Mouse (Mus musculus) adrenal gland, postnatal 25 days (tissue): ENCODE results near the gene Srsf12. TPM values are rescaled to one million over a fixed set of nuclear protein-coding genes. Genes with fewer than 3 reads are reported as not detected.

Experiments used
- DNase-seq: peaks from one replicate; pipeline ENCODE4 v3.0.0; 2021; ENCODE audit warnings: mixed read lengths
- long read RNA-seq: library from polyadenylated mRNA; stranded (forward); transcript quantifications from one replicate; pipeline ENCODE4 v2.0.0, GENCODE M21; 2021
- total RNA-seq: library from RNA; stranded (reverse); gene quantifications from 2 replicates; pipeline ENCODE4 v1.2.3, GENCODE M21; 2021

Gene Srsf12
- 0.94 TPM in 1 of 2 replicates, not detected in the other for total RNA-seq
- long read RNA-seq, partial matches to known transcripts: 0 of 2 reads
- long read RNA-seq, other reads (novel, unspliced or antisense): 1 of 2 reads

DNA sequence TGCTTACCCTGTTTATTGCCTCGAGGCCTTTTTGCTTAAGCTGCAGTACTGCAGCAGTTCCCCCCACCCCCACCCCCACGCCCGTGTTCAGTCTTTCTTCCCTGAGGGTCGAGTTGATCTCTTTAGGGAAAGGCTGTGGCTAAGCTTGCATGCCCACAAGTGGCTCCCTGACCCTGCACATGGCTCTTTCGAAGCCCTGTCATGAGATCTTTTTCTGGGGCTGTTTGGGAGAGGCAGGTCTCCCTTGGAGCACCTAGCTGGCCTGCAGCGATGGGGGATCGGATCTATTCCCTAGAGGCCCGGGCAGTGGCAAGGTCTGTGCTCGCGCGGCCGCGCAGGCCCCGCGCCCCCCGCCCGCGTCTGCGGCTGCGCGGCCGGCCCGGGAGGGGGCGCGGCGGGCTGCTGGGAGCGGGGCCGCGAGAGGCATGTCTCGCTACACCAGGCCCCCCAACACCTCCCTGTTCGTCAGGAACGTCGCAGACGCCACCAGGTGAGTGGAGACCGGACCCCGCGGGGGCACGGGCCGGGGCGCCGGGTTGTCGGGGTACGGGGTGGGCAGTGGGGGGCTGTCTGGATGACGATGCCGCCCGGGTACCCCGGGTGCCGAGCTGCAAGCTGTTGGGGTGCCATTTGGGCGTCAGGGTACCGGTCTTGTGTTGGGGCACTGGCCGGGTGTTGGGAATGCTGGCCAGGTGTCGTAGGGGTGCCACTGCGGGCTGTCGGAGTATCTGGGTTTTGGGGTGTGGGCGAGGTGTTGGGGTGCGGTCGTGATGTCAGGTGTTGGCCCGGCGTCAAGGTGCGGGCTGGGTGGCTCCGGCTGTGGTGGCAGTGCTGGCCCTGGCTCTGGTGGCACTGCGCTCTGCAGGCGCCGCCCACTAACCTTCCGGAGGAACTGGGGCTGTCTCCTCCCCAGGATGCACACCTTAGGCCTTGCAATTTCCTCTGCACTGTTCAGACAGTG lies at the start of gene Srsf12:
Gene Srsf12 (plus strand): TSS at position 111 of the 961 bp plus-strand sequence.
- DNase-seq: peak; percentile 21

DNA sequence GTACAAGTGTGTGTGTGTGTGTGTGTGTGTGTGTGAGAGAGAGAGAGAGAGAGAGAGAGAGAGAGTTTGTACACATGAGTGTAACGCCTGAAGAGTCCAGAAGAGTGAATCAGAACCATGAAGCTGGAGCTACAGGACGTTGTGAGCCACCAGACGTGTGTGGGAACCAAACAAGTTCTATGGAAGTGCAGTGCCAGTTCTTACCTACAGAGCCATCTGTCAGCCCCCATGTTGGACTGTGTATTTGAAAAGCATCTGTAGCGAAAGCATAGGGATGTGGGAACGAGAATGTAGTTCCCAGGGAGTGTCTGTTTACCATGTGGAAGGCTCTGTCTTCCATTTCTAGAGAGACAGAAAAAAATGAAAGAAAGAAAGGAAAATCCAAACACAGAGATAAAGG lies 25.3 kb upstream of the Srsf12 start:
- DNase-seq: no peak

DNA sequence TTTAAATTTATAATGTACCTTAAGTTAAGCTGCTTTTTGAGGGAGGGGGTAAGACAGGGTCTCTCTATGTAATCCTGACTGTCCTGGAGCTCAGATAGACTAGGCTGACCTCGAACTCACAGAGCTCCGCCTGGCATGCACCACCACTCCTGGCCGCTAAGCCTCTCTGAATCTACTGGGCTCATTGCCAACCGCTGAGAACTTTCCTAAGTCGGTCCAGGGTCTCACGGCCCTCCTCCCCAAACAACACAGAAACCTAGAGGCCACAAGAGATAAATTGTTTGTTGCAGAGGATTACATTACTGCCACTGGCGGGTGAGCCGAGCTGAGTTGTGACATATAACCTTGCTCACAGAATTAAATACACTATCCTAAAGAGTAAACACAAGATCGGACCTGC lies 20.6 kb upstream of the Srsf12 start:
- DNase-seq: peak; percentile 62

DNA sequence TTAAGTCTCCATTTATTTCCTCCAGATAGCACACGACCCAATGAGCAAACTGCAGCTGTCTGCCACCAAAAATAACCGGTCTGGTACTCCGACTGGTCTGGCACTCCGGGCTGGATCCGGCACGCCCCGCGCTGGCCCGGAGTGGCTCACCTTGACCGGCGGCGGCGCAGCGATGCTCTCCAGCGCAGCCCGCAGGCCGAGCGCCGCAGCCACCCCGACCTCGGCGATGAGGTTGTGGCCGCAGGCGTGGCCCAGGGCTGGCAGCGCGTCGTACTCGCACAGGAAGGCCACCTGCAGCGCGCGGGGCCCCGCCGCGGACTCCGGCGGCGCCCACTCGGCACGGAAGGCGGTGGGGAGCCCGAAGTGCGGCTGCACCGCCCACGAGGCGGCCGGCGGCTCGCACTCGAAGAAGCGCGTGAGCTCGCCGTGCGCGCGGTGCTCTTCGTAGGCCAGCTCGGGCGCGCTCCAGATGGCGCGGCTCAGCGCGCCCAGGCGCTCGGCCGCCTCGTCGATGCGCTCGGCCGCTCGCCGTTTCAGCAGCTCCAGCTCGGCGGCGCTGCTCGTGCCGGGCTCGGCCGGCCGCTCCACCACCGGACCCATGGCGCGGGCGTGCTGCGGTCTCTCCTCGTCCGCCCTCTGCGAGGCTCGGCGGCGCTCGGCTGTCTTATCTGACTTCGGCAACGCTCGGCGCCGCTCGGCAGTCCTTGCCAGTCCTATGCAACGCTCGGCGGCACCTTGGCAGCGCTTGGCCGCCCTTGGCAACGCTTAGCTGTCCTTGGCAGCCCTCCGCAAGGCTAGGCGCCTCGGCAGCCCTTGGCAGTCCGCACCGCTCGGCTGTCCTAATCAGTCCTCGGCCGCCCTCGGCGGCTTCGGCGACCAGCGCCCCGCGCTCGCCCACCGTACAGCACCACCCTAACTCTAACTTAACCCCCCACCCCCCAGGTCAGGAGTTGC lies 19.7 kb upstream of the Srsf12 start:
- peak; percentile 95 for DNase-seq

DNA sequence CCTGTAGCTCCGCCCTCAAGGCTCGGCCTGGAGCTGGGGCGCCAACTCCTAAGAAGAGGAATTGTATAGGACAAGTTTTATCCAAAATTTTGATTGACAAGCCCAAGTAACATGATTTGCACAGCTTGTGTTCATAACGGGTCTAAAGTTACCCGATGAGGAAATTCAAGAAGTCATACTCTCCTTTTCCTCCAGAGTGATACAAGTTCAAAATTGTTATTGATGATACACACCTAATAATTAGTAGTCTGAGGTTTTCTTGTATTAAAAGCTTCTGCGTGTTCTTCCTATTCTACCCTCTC lies 19.1 kb upstream of the Srsf12 start, which contains the start of gene Pm20d2:
Gene Pm20d2 (minus strand): TSS at position 3 of the 302 bp plus-strand sequence.
- DNase-seq: no peak

DNA sequence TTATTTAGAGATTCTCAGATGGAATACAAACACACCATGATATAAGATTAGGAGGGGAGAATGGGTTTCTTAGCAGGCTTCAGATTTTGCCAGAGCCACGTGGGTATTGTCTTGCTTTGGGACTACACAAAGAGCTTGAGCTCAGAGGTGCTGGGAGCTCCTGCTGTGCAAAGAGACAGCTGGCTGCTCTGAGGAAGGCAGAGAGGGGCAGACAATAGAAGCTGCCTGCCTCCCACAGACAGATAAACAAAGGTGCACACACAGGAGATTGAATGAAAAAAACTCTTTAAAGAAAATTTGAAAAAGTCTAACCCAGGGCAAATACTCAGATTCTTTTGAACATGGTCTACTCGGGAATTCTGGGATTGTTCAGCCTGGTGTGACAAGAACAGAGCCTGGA lies 10.7 kb upstream of the Srsf12 start:
- DNase-seq: no peak

DNA sequence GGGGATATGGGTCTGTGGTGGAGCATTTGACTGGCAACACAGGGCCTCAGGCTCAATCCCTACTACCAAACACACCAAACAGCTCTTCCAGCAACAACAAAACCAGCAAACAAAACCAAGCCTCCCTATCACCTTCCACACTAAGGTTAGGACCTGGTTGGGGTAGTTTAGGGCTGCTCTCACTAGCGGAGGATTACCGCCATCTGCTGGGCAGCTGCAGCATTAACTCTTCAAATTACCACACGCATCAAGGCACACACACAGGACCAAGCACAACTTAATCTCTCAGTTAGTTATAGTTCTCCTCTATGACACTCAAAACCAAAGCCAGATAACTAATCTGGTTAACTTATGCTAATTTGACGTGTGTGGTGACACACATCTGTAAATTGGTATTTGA lies 4.1 kb upstream of the Srsf12 start:
- DNase-seq: peak; percentile 62

DNA sequence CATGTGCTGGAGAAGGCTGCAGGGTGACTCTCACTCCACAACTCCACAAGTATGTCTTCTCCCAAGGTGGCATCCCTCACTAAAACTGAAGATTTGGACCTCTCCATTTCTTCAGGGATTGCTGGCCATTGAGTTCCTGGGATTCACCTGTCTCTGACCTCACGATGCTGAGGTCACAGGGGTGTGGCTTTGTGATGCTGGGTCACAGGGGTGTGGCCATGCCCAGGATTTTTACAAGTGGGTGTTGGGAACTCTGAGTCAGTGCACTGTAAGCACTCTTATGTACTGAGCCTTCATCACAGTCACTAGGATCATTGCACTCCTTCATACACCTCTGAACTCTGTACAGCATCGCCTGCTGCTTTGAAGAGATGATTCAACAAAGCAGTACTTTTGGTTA lies 1.2 kb upstream of the Srsf12 start:
- DNase-seq: no peak

DNA sequence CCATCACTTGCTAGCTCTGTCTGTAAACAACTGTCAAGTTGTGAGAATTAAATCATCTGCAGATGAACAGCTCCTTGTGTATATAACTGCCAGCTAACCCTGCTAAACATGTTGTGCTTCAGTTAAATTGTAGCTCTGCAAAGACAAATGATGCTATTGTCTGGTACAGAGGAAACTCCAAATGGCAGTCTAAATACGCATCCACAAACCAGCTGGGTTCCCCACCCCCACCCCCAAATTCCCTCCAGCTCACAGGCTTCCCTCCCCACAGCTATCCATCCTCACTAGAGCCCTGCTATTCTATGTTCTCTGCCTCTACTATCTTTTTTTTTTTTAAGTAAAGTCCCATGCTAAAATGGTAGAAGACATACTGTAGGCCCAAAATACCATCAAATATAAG lies 13.1 kb downstream of the Srsf12 start:
- DNase-seq: no peak

DNA sequence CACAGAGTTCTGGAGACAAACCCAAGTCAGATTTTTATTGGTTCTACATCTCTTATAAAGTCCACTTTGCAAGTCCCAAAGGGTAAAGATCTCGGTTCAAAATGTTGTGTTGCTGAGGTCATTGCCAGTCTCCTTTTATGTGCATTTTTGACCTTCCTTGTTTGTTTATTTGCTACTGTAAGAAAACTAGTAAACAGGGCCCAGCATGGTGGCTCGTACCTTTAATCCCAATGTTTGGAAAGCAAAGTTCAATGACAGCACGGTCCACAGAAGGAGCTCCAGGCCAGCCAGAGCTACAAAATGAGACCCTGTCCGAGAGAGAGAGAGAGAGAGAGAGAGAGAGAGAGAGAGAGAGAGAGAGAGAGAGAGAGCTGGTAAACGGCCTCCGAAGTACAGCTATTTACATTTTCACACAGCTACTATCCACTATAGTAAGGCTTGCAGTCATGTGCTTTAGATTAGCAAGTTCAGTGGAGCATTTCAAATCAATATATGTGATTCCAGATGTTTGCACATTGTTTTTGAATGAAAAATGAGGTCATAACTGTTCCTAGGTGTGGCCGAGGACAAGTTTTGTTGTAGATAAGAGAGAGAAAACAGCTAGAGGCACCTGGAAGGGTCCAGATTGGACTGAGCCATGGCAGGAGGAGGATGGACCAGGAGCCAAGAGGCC lies 15.3 kb downstream of the Srsf12 start:
- no peak for DNase-seq

DNA sequence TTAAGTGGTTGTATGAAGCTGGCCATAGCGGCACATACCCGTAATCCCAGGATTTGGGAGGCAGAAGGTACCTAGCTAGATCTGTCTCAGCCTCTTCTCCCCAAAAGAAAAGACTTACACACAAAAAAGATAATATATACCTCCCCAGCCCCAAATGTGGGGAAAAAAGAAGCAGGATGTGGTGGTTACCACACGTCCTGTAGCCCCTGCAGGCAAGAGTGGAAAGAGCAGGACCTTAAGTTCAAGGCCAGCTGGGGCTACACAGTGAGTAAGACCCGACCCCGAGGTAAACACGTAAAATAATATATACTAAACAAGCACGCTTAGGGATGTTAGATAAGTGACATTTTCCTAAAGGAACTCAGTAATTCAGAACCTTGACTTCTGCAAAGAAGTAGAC lies 18.4 kb downstream of the Srsf12 start:
- DNase-seq: no peak

DNA sequence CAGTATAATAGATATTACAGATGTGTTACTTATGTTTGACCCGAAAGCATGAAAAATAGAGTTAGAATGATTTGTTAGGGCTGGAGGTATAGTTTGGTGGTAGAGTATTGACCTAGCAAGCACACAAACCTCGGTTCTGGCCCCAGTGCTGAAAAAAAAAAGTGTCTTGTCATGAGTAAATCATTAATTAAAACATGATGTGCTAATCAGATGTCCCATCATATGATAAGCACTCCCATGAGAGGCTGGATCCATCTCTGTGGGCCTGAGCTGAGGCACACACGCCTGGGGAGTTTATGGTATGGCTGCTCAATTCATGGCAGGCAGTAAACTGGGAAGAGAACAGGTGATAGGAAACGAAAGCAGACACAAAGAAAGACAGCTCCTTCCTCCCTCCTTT lies 20.8 kb downstream of the Srsf12 start:
- DNase-seq: no peak

DNA sequence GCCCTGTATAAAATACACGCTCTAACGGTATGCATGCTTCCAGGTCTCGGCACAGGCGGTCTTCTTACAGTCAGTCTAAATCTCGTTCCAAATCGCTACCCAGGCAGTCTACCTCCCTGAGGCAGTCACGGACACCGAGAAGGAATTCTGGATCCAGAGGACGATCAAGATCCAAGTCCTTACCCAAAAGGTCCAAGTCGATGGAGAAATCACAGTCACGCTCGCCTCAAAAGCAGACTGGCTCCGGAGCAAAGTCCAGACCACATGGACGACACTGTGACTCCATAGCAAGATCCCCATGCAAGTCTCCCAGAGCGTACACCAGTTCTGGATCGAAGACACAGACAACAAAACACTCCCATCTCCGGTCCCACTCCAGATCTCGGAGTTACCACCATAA lies 22.1 kb downstream of the Srsf12 start:
- DNase-seq: no peak

DNA sequence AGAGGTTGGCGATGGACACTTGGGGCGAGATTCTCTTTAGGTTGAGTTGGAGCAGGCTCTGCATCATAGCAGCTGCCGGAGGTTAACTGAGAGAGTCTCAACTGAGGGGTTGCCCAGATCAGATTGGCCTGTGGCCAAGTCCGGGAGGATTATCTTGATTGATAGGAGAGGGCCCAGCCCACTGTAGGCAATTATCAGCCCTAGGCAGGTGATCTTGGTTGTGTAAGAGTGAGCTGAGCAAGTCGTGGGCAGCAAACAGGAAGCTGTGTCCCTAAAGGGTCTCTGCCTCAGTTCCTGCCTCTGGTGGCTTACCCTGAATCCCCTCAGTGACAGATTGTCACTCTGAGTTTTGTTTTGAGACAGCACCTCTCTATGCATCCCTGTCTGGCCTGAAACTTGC lies 33.7 kb downstream of the Srsf12 start:
- DNase-seq: peak; percentile 17

DNA sequence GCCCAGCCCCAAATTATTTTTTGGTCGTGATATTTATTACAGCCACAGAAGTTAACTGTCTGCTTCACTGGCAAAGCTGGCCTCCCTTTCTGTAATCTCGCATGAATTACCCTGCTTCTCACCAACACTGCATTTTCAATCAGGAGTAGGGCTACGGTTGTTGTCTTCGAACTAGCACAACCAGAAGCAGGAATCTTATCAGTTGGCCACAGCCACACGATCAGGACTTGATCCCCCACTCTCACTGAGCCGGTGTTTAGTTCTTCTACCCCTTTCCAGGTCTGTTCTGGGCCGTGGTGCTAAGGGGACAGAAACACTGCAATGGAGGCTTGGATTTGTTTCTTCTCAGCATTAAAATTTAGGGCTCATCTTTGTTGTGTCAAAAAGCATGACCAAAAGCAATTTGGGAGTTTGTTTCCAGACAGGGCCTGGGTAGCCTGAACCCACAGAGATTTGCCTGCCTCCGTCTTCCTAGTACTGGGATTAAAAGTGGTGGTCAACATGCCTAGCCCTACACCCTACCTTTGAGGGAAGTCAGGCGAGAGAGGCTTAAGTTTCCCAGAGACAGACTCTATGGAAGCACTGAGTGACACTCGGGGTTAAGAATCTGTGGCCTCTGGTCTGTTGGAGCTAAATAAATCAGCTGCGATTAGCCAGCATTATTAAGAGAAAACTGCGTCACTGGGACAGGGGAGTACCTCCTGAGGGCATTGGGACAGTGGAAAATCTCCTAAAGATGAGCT lies 34.4 kb downstream of the Srsf12 start:
- no peak for DNase-seq

DNA sequence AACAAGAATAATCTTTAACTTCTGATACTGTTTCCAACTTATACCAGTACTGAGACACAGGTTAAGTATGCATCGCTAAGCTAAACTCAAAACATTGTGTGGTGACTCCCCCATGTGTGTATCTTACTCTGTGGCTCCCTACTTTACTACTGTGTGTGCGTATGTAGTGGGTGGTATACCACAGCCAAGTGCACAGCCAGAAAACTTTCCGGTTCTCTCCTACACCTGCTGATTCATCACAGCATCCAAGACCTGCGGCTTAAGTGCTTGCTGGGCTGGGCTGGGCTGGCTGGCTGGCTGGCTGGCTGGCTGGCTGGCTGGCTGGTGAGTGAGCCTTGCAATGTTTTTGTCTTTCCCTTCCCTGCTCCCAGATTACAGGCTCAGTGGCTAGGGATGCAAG lies 35.1 kb downstream of the Srsf12 start:
- peak; percentile 15 for DNase-seq

DNA sequence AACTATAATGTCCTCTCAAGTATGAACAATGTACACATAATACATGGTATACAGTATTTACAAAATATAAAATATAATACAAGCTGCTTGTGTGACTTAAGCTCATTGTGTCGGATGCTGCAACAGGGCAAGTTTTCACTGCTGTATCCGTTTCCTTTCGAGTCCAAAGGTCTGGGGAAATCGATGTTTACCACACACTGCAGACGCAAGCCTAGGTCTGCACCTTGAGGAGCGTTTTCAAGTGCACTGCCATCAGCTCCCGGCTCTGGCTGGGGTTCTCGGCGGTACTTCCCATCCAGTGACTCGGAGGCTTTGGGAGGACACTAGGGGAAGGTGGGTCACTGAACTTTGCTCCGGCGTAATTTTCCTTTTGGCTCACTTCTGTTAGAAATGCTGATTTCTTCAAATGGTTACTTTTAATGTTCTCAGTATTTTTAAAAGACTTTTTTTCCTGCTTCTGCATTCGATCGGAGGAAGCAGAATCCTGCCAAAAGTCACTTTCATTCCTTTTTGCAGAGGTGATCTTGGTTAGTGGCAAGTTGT lies 37.1 kb downstream of the Srsf12 start:
- no peak for DNase-seq

DNA sequence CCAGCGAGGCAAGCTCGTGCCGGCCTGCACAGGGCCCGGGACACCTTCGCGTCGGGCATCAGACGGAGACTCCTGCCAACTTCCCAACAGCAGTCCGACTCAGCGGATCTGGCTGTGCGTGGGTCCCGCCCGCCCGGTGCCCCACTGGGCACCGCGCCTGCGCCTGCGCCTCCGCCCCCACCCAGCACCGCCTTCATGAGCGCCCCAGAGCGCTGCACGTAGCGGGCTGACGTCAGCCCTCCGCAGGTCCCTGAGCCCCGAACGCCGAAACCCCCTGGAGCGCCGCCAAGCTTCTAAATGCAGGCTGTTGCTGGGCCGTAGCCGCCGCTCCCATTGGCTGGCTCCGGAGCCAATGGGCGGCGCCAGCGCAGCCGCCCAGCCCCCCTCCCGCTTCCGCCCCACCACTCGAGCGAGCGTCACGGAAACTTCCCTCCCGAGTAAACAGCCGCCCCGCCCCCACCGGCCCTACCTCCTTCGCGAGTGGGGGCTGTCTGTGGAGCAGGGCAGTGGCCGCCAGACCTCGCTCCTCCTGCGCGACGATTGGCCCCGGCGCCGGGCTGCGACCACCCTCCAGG lies 38.8 kb downstream of the Srsf12 start:
- DNase-seq: peak; percentile 100

DNA sequence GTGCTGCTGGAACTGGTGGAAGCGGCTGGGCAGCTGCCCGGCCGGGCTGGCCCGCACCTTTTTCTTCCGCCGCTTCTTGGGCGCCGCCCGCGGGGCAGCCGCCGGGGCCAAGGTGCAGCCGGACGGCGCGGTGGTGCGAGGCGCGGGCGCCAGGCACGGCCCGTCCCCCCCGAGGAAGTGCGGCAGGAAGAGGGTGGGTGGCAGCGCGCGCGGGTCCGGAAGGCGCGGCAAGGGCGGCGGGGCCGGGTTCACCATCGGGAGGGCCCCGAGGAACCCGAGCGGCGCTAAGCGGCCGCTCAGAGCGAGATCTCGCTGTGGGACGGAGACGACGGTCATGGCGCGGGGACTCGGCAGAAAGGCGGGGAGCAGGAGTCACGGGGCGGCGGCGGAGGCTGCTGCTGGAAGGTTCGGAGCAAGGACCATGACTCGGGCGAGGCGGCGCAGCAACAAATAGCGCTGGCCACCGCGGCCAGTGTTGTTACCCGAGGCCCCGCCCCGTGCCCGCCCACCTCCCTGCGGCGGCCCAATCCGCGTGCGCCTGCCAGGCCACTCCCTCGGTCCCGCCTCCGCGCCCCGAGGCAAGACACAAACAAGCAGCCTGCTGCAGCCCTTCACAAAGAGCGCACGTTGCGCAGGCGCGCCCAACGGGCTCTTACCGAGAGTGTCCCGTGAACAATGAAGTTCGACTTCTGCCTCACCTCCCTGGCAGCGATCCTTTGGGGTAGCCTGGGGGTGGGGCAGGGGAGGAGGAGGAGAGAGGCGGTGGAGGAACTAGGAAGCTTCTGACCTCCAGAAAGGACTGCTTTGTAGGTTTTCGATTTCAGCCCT lies 39.5 kb downstream of the Srsf12 start:
- peak; percentile 99 for DNase-seq

DNA sequence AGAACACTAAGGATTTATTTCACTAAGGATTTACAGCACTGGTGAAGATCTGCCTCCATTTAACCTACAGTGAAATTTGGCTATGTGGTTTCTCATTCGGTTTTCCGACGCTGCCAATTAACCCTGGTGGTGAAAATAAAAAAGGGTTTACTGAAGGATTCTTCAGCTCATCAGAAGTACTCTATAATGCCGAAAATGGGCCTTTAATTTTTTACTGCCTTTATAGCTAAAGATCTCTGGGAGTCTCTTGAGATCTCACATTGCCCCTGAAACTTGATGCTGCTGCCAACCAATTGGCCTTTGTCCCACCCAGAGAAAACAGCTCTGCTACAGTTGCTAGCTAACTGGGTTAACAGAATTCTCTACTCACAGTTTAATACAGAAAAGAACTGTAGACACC lies 40.1 kb downstream of the Srsf12 start:
- DNase-seq: no peak
